Mouse (Mus musculus): Measurements from ENCODE around the gene Vps33a.

Vps33a gene

GRCm38 (mm10) chr5:123572357-123573186, at the start of gene Vps33a:
TSS of gene Vps33a (minus strand) at chr5:123573038.
- in situ Hi-C loops (cut with MboI) = no loop called here

- in situ Hi-C loops (cut with MboI) = no loop called here
Measured at GRCm38 (mm10) chr5:123622421-123622820, 49.6 kb upstream of the Vps33a start.

- in situ Hi-C loops (cut with MboI) = no loop called here
Measured at GRCm38 (mm10) chr5:123618558-123618957, 45.7 kb upstream of the Vps33a start.

GRCm38 (mm10) chr5:123614246-123614645, 41.4 kb upstream of the Vps33a start:
- in situ Hi-C loops (cut with MboI) = no loop called here

GRCm38 (mm10) chr5:123609843-123610242, 37.0 kb upstream of the Vps33a start:
- in situ Hi-C loops (cut with MboI) = no loop called here

GRCm38 (mm10) chr5:123609416-123609815, 36.6 kb upstream of the Vps33a start:
- in situ Hi-C loops (cut with MboI) = no loop called here

- in situ Hi-C loops (cut with MboI) = no loop called here
Measured at GRCm38 (mm10) chr5:123607211-123607669, 34.4 kb upstream of the Vps33a start.

- in situ Hi-C loops (cut with MboI) = no loop called here
Measured at GRCm38 (mm10) chr5:123603496-123603895, 30.7 kb upstream of the Vps33a start.

- in situ Hi-C loops (cut with MboI) = no loop called here
Measured at GRCm38 (mm10) chr5:123602174-123602573, 29.3 kb upstream of the Vps33a start.

GRCm38 (mm10) chr5:123599319-123599718, 26.5 kb upstream of the Vps33a start:
- in situ Hi-C loops (cut with MboI) = no loop called here

- in situ Hi-C loops (cut with MboI) = no loop called here
Measured at GRCm38 (mm10) chr5:123593622-123594280, 20.9 kb upstream of the Vps33a start.

GRCm38 (mm10) chr5:123580043-123580442, 7.2 kb upstream of the Vps33a start:
- in situ Hi-C loops (cut with MboI) = no loop called here

- in situ Hi-C loops (cut with MboI) = no loop called here
Measured at GRCm38 (mm10) chr5:123576696-123577095, 3.9 kb upstream of the Vps33a start.

- in situ Hi-C loops (cut with MboI) = no loop called here
Measured at GRCm38 (mm10) chr5:123573362-123573761, 524 bp upstream of the Vps33a start.

- in situ Hi-C loops (cut with MboI) = no loop called here
Measured at GRCm38 (mm10) chr5:123561128-123561527, 11.7 kb downstream of the Vps33a start.

GRCm38 (mm10) chr5:123559588-123559987, 13.2 kb downstream of the Vps33a start:
- in situ Hi-C loops (cut with MboI) = no loop called here

- in situ Hi-C loops (cut with MboI) = no loop called here
Measured at GRCm38 (mm10) chr5:123556451-123556850, 16.4 kb downstream of the Vps33a start.

- in situ Hi-C loops (cut with MboI) = no loop called here
Measured at GRCm38 (mm10) chr5:123555693-123556092, 17.1 kb downstream of the Vps33a start.

GRCm38 (mm10) chr5:123533801-123534200, 39.0 kb downstream of the Vps33a start:
- in situ Hi-C loops (cut with MboI) = no loop called here

GRCm38 (mm10) chr5:123530056-123530455, 42.8 kb downstream of the Vps33a start:
- in situ Hi-C loops (cut with MboI) = no loop called here

GRCm38 (mm10) chr5:123528641-123529040, 44.2 kb downstream of the Vps33a start:
- in situ Hi-C loops (cut with MboI) = no loop called here

- in situ Hi-C loops (cut with MboI) = no loop called here
Measured at GRCm38 (mm10) chr5:123525916-123526495, 46.8 kb downstream of the Vps33a start.

GRCm38 (mm10) chr5:123525281-123525680, 47.6 kb downstream of the Vps33a start, which contains the start of gene Gm49027:
TSS of gene Gm49027 (minus strand) at chr5:123525488.
- in situ Hi-C loops (cut with MboI) = no loop called here
